Mouse (Mus musculus) adrenal gland, adult (tissue): ENCODE data around the gene Vmn2r48.
"Not testable (repeated sequence)": the region's sequence is repeated elsewhere in the genome, so short reads cannot be mapped to it uniquely, and the experiment has no call there.

ENCODE experiments used
- DNase-seq, 2 experiments: peaks; one replicate each; pipeline ENCODE4 v3.0.0; 2022 to 2023; ENCODE audit warnings: low spot score in 1 of 2; ENCODE audit not compliant: inconsistent age in 2 of 2

Gene Vmn2r48

DNA sequence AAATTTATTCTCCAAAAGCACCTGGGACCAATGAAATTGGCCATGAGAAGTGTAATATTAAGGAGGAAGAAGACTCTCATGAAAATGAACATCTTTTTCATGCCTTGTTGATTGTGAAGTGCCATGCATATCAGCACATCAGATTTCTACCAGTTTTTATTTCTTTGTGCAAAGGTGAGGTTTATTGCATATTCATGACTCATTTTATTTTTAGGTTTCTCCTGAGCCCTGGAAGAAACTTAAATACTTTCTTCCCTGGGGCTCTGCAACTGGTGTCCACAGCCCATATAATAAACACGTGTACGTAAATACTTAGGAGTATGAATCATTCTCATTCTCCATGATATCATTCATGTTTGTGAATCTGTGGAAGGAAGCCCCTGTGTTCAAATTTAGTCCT is at the start of gene Vmn2r48:
Vmn2r48 (minus strand) TSS at position 101 of the 400 bp plus-strand sequence.
- not testable (repeated sequence) for DNase-seq

DNA sequence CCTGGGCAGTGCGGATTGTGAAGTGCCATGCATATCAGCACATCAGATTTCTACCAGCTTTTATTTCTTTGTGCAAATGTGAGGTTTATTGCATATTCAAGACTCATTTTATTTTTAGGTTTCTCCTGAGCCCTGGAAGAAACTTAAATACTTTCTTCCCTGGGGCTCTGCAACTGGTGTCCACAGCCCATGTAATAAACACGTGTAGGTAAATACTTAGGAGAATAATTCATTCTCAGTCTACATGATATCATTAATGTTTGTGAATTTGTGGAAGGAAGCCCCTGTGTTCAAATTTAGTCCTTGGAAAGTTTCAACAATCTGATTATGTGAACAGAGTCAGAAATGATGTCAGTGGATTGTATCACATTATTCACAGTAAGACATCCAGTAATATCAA is 38.8 kb upstream of the Vmn2r48 start, which contains the start of gene Vmn2r49:
Vmn2r49 (minus strand) TSS at position 101 of the 400 bp plus-strand sequence.
- not testable (repeated sequence) for DNase-seq
